Mouse (Mus musculus): Measurements from ENCODE around the gene Slc16a7. TPM values are rescaled to one million over a fixed set of nuclear protein-coding genes. Genes with fewer than 3 reads are reported as not detected.

Slc16a7 gene
- total and polyA plus RNA-seq, 3 experiments: not detected

DNA sequence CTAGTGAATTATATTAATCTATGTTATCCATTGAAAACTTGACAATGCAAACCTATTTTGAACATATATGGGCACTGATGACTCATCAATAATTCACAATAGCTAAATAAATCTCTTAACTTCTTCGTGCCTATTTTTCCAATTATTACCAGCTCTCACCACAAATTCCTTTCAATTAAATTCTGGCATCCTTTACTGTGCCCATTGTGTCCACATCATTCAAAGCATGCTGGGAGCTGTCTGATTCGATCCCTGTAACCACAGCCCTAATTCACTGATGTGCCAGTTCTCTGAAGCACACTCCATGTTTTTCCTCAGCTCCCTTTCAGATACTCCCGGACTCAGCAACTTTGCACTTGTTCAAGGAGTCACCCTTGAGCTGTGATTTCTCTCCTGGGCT, 41.1 kb downstream of the Slc16a7 start:
- DNase-seq (ENCODE audit: low read depth, low spot score): no peak
- no peak overlapping the region for H3K9ac ChIP-seq (ENCODE audit: control insufficient read depth, low read depth, low read length, poor library complexity, severe bottlenecking)
- TF ChIP-seq TAL1 (IDR thresholded peaks at IDR 0.05; ENCODE audit: low read length) (no peak), HCFC1 (IDR thresholded peaks at IDR 0.05; ENCODE audit: low read depth, low read length) (no peak), NRF1 (IDR thresholded peaks at IDR 0.05; ENCODE audit: insufficient read depth, low read depth, low read length, poor library complexity, severe bottlenecking) (no peak), ZKSCAN1 (IDR thresholded peaks at IDR 0.05; ENCODE audit: low read depth, low read length) (no peak), ZMIZ1 (IDR thresholded peaks at IDR 0.05; ENCODE audit: low read depth, low read length) (no peak), ZNF384 (IDR thresholded peaks at IDR 0.05; ENCODE audit: low read depth, low read length) (no peak), MAX (IDR thresholded peaks at IDR 0.05; ENCODE audit: low read length) (no peak), UBTF (IDR thresholded peaks at IDR 0.05; ENCODE audit: borderline replicate concordance, insufficient read depth, low read depth, low read length) (no peak), MEF2A (IDR thresholded peaks at IDR 0.05; ENCODE audit: extremely low read depth, insufficient replicate concordance, low read depth, low read length, poor library complexity, severe bottlenecking) (no peak)

DNA sequence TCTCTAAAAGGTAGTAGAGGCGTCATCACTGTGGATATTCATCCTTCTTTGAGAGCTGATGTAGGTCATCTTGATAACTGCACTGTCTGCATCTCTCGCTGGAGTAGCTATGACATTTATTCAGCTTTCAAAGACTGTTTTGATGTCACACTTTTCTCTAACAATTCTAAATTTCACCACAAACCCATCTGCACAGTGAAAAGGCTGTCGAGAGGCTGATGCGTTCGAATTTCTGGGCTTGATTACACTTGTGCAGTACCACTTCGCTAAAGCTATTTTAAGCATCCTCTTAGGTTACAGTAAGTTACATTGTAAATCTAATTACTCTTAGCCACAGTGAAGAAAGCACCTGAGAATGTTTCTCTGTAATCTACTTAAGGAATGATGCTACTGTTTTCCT, 42.1 kb downstream of the Slc16a7 start:
- Histone ChIP-seq H3K9ac (ENCODE audit: control insufficient read depth, low read depth, low read length, poor library complexity, severe bottlenecking) (no peak overlapping the region), H3K27me3 (ENCODE audit: control insufficient read depth in 1 of 2, insufficient read depth in 2 of 2, low read length in 2 of 2) (no peaks in the 10 kb centered on the region), H3K9me3 (replicated peaks; ENCODE audit: insufficient read depth, low read length) (no peaks in the 10 kb centered on the region), H3K36me3 (ENCODE audit: control insufficient read depth in 1 of 2, insufficient read depth in 2 of 2, low read length in 2 of 2) (no peaks in the 10 kb centered on the region), H3K79me2 (ENCODE audit: control insufficient read depth, insufficient read depth, low read length, poor library complexity) (no peaks in the 10 kb centered on the region), H3K4me1 (ENCODE audit: control insufficient read depth in 1 of 2, insufficient read depth in 2 of 2, low read length in 2 of 2) (no peaks in the 10 kb centered on the region), H3K4me3 (ENCODE audit: control insufficient read depth in 1 of 2, insufficient read depth in 1 of 2, low read depth in 2 of 2, low read length in 2 of 2) (no peak overlapping the region), H3K27ac (ENCODE audit: control insufficient read depth, low read depth, low read length) (no peak overlapping the region)
- no peak for TF ChIP-seq GATA1 (IDR thresholded peaks at IDR 0.05; ENCODE audit: low read depth, low read length)
- no peak for TF ChIP-seq E2F4 (IDR thresholded peaks at IDR 0.05; ENCODE audit: borderline replicate concordance, low read depth, low read length)
- no peak for TF ChIP-seq ELF1 (IDR thresholded peaks at IDR 0.05; ENCODE audit: low read depth, low read length)
- DNase-seq (ENCODE audit: low read depth, low spot score): no peak

More for the DNA sequence above, 41.1 kb downstream of the Slc16a7 start:
- Histone ChIP-seq H3K36me3 (ENCODE audit: control insufficient read depth in 1 of 2, insufficient read depth in 2 of 2, low read length in 2 of 2) (no peaks in the 10 kb centered on the region), H3K27ac (ENCODE audit: control insufficient read depth, low read depth, low read length) (no peak overlapping the region), H3K4me3 (ENCODE audit: control insufficient read depth in 1 of 2, insufficient read depth in 1 of 2, low read depth in 2 of 2, low read length in 2 of 2) (no peak overlapping the region), H3K27me3 (ENCODE audit: control insufficient read depth in 1 of 2, insufficient read depth in 2 of 2, low read length in 2 of 2) (no peaks in the 10 kb centered on the region), H3K9me3 (replicated peaks; ENCODE audit: insufficient read depth, low read length) (no peaks in the 10 kb centered on the region), H3K4me1 (ENCODE audit: control insufficient read depth in 1 of 2, insufficient read depth in 2 of 2, low read length in 2 of 2) (no peaks in the 10 kb centered on the region), H3K79me2 (ENCODE audit: control insufficient read depth, insufficient read depth, low read length, poor library complexity) (no peaks in the 10 kb centered on the region)

- TF ChIP-seq NRF1 (IDR thresholded peaks at IDR 0.05; ENCODE audit: insufficient read depth, low read depth, low read length, poor library complexity, severe bottlenecking) (no peak), TCF12 (IDR thresholded peaks at IDR 0.05; ENCODE audit: low read depth, low read length) (no peak), MAFK (IDR thresholded peaks at IDR 0.05; ENCODE audit: borderline replicate concordance, low read depth, low read length) (no peak), HCFC1 (IDR thresholded peaks at IDR 0.05; ENCODE audit: low read depth, low read length) (no peak), MYB (IDR thresholded peaks at IDR 0.05; ENCODE audit: low read depth, low read length) (no peak), POLR2AphosphoS2 (IDR thresholded peaks at IDR 0.05; ENCODE audit: low read length) (no peak), TBP (IDR thresholded peaks at IDR 0.05; ENCODE audit: low read depth, low read length) (no peak)
- Histone ChIP-seq H3K79me2 (ENCODE audit: control insufficient read depth, insufficient read depth, low read length, poor library complexity) (no peaks in the 10 kb centered on the region), H3K27me3 (ENCODE audit: control insufficient read depth in 1 of 2, insufficient read depth in 2 of 2, low read length in 2 of 2) (no peaks in the 10 kb centered on the region), H3K9me3 (replicated peaks; ENCODE audit: insufficient read depth, low read length) (no peaks in the 10 kb centered on the region), H3K27ac (ENCODE audit: control insufficient read depth, low read depth, low read length) (no peak overlapping the region), H3K36me3 (ENCODE audit: control insufficient read depth in 1 of 2, insufficient read depth in 2 of 2, low read length in 2 of 2) (no peaks in the 10 kb centered on the region), H3K9ac (ENCODE audit: control insufficient read depth, low read depth, low read length, poor library complexity, severe bottlenecking) (no peak overlapping the region), H3K4me1 (ENCODE audit: control insufficient read depth in 1 of 2, insufficient read depth in 2 of 2, low read length in 2 of 2) (no peaks in the 10 kb centered on the region), H3K4me3 (ENCODE audit: control insufficient read depth in 1 of 2, insufficient read depth in 1 of 2, low read depth in 2 of 2, low read length in 2 of 2) (no peak overlapping the region)
- DNase-seq (ENCODE audit: low read depth, low spot score): no peak
Observed at GRCm38 (mm10) chr10:125346364-125346763, 42.9 kb downstream of the Slc16a7 start.

Measured in MEL (cell line).